Mouse (Mus musculus) stomach, embryonic 14.5 days (tissue): ENCODE results near the gene Sh2b2. TPM values are rescaled to one million over a fixed set of nuclear protein-coding genes. Genes with fewer than 3 reads are reported as not detected.

Experiments used
- ATAC-seq: fragments of 200-750 bp; cut with Nextera tagmentation; 2 replicates; pipeline ENCODE4 v1.8.0; 2017; ENCODE audit warnings: low read depth, moderate TSS enrichment; ENCODE audit not compliant: insufficient number of reproducible peaks, insufficient read depth, low FRiP score
- H3K27ac ChIP-seq: fragments of 300-500 bp; sonication (generic); 2 replicates; pipeline ENCODE4 v1.5.1; 2014; ENCODE audit warnings: mild to moderate bottlenecking, low read length, moderate library complexity, mixed read lengths
- H3K27me3 ChIP-seq: fragments of 300-500 bp; sonication (generic); 2 replicates; pipeline ENCODE4 v1.6.1; 2014; ENCODE audit warnings: low read length, control low read depth, mixed read lengths; ENCODE audit not compliant: control insufficient read depth, insufficient read depth
- H3K36me3 ChIP-seq: fragments of 300-500 bp; sonication (generic); 2 replicates; pipeline ENCODE4 v1.6.1; 2014; ENCODE audit warnings: mild to moderate bottlenecking, control low read depth, low read length, moderate library complexity, mixed read lengths; ENCODE audit not compliant: control insufficient read depth, insufficient read depth
- H3K4me1 ChIP-seq: fragments of 300-500 bp; sonication (generic); 2 replicates; pipeline ENCODE4 v1.6.1; 2014; ENCODE audit warnings: low read length, control low read depth, mixed read lengths; ENCODE audit not compliant: control insufficient read depth, insufficient read depth
- H3K4me2 ChIP-seq: fragments of 300-500 bp; sonication (generic); replicated peaks from 2 replicates; pipeline ENCODE4 v1.6.1; 2014; ENCODE audit warnings: low read depth, low read length, control low read depth
- H3K4me3 ChIP-seq: fragments of 300-500 bp; sonication (generic); 2 replicates; pipeline ENCODE4 v1.5.1; 2014; ENCODE audit warnings: low read depth, low read length, control low read depth
- H3K9ac ChIP-seq: fragments of 300-500 bp; sonication (generic); replicated peaks from 2 replicates; pipeline ENCODE4 v1.6.1; 2014; ENCODE audit warnings: low read depth, mild to moderate bottlenecking, control low read depth, low read length, moderate library complexity, mixed read lengths
- H3K9me3 ChIP-seq: fragments of 300-500 bp; sonication (generic); 2 replicates; pipeline ENCODE4 v1.6.1; 2016; ENCODE audit warnings: low read depth, low read length, control low read depth; ENCODE audit not compliant: control insufficient read depth
- WGBS: fragments of 180-500 bp; shearing (Covaris S2); extraction: QIAGEN DNeasy Blood & Tissue Kit; methylation state at CpG from one replicate; pipeline ENCODE4 v1.1.7; 2014; 5-methylcytosine and 5-hydroxymethylcytosine counted together
- polyA plus RNA-seq: library from polyadenylated mRNA; unstranded; fragments of >200 nt; fragmentation: Nextera tagmentation; extraction: Ambion mirVana; gene quantifications from 2 replicates; pipeline ENCODE4 v1.2.1, GENCODE M21; 2014

Gene Sh2b2
- polyA plus RNA-seq, 1 experiment from 2014 or later, result 3.3 TPM

DNA sequence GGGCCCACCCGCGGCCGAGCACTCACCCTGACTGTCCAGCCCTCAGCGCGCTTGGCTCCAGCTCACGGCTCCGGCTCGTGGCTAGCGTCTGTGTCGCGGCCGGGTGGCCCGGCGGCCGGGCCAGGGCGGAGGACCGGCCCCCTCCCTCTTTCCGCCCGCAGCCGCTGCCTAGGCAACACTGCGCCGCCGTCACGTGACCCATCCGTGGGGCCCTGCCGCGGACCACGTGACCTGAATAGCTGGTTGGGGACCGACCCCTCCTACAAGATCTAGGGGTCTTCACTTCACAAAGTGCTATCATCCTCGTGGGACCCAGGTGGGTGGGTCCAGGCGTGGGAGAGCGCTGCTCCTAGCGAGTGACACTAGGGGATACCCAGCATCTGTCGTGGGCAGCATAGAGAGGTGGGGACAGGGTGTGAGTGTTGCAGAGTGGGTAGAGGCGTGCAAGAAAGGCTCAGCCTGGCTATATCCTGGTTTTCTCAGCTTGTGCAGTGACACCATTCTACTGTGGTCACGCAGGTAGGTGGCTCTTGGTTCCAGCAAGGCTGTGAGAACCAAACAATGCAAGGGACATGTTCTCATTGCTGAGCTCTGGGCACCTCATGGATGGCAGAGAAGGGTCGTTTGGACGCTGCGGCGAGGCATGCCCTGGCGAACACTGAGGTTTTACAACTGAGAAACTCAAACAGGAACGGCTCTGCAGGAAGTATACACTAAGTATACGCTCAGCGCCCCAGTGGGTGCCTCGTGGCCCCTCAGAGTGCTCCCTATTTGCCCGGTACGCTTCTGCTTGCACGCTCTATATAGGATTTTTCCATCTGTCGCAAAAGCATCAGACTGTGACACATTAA lies 75.6 kb downstream of the Sh2b2 start, which contains the start of gene Orai2:
TSS of gene Orai2 (minus strand) at position 202 of the 851 bp plus-strand sequence.
- peak; percentile 82 for ATAC-seq
- Histone ChIP-seq H3K27me3 (no peaks in the 10 kb centered on the region), H3K27ac (peak within 1 kb of the TSS; percentile 39; the same call in 1 of the 2 replicates), H3K9ac (peak within 1 kb of the TSS; percentile 43), H3K9me3 (0 out of 2 replicates have a peak, but pooled peaks cover 3% of the 10 kb centered on the region), H3K4me2 (peak within 1 kb of the TSS; percentile 98), H3K4me1 (0 out of 2 replicates have a peak, but pooled peaks cover 5% of the 10 kb centered on the region), H3K4me3 (peak within 1 kb of the TSS; percentile 59), H3K36me3 (no peaks in the 10 kb centered on the region)
- WGBS, result 3% methylated on average over 48 of the region's 49 CpGs

DNA sequence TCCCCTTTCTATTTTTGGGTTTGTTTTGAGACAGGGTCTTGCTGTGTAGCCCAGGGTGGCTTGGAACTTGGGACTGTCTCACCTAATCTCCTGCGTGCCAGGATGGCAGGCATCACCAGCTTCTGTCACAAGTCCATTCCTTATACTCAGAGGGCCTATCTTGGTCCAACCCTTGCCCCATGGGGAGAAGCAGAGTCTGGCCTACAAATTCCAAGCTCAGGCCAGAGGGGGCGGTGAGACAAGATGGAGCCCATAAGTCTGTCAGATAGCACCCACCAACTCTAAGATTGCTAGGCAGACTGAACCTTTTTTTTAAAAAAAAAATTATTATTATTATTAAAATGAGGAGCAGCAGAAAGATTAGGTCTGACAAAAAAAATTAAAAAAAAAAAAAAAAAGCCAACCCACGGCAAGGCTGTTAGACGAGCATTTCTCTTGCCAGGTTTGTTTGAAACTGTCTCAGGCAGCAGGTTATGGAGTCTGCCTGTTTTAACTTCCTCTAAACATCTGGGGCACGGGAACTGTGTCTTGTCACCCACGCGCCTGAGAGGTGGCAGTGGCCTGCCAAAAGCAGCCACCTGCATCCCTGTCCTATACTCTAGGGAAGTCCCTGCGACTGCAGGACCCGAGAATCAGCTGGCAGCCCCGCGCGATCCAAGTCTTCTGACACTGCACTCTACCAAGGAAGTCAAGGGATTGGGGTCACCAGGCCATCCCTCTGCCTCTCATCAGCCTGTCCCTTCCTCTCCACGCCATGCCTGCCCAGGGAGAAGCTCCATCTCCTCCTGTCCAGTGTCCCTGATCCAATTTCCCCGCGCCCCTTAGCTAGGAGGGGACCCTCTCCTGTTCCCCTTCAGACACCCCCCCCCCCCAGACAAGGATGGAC lies 76.5 kb downstream of the Sh2b2 start:
- H3K36me3 ChIP-seq, result no peaks in the 10 kb centered on the region
- peak; percentile 12; the same call in 1 of the 2 replicates for ATAC-seq
- H3K4me3 ChIP-seq, result peak overlapping the region; percentile 59
- H3K4me1 ChIP-seq, result 0 out of 2 replicates have a peak, but pooled peaks cover 5% of the 10 kb centered on the region
- H3K9ac ChIP-seq, result peak overlapping the region; percentile 43
- H3K9me3 ChIP-seq, result 0 out of 2 replicates have a peak, but pooled peaks cover 3% of the 10 kb centered on the region
- 10% methylated on average over 15 of the region's 15 CpGs for whole genome bisulfite sequencing
- H3K27me3 ChIP-seq, result no peaks in the 10 kb centered on the region
- no peak overlapping the region for H3K27ac ChIP-seq
- H3K4me2 ChIP-seq, result peak overlapping the region; percentile 98

Other genes starting within 250 kb of the Sh2b2 start
- gene Upk3b, start 208.1 kb downstream of the Sh2b2 start, polyA plus RNA-seq, result 23.7 and 27.1 TPM in 2 replicates
- gene Upk3bl, start 192.1 kb downstream of the Sh2b2 start, polyA plus RNA-seq, result 62.4 and 63.0 TPM in 2 replicates
- 10.2 and 11.0 TPM in 2 replicates for gene Rasa4, start 162.6 kb downstream of the Sh2b2 start, polyA plus RNA-seq
- gene Polr2j, start 129.9 kb downstream of the Sh2b2 start, polyA plus RNA-seq, result 239 and 243 TPM in 2 replicates
- 28.7 and 28.8 TPM in 2 replicates for gene Lrwd1, start 110.5 kb downstream of the Sh2b2 start, polyA plus RNA-seq
- gene Alkbh4, start 110.4 kb downstream of the Sh2b2 start, polyA plus RNA-seq, result 16.2 and 18.1 TPM in 2 replicates
- 7.0 and 7.8 TPM in 2 replicates for gene Orai2, start 75.8 kb downstream of the Sh2b2 start, polyA plus RNA-seq
- 49.5 and 50.9 TPM in 2 replicates for gene Prkrip1, start 47.6 kb downstream of the Sh2b2 start, polyA plus RNA-seq